17 mouse cellular contexts compared by ENCODE assay signal in genomic region chr5:126650415-126650814, GRCm38 (mm10).
"Had no signal": no experiment of that assay in that cellular context is flagged by ENCODE, and none has a peak within 500 bp of the region (broad histone marks: within the 10 kb centered on the region; RNA-seq: fewer than 3 reads in every experiment).

No protein-coding gene starts in this region.

- H3K4me1 ChIP-seq: lung, embryonic 15.5 days; megakaryocyte, embryonic 14.5 days; midbrain, embryonic 13.5 days; midbrain, embryonic 15.5 days; neural tube, embryonic 12.5 days; stomach, embryonic 15.5 days had no signal

- H3K4me2 ChIP-seq: lung, embryonic 15.5 days; midbrain, embryonic 11.5 days; midbrain, embryonic 13.5 days; midbrain, embryonic 15.5 days; neural tube, embryonic 12.5 days; stomach, embryonic 15.5 days had no signal

- H3K36me3 ChIP-seq: lung, embryonic 15.5 days; midbrain, embryonic 13.5 days; midbrain, embryonic 15.5 days; neural tube, embryonic 12.5 days; stomach, embryonic 15.5 days had no signal

- ATAC-seq: lung, postnatal 0 days; midbrain, embryonic 13.5 days; midbrain, embryonic 15.5 days had no signal

- H3K4me3 ChIP-seq: lung, embryonic 15.5 days; midbrain, embryonic 13.5 days; midbrain, embryonic 15.5 days; neural tube, embryonic 12.5 days; stomach, embryonic 15.5 days had no signal

- H3K9me3 ChIP-seq: lung, embryonic 15.5 days; midbrain, embryonic 13.5 days; midbrain, embryonic 15.5 days; neural tube, embryonic 12.5 days; stomach, embryonic 15.5 days had no signal

- H3K27ac ChIP-seq: lung, embryonic 15.5 days; macrophage; midbrain, embryonic 13.5 days; midbrain, embryonic 15.5 days; neural tube, embryonic 12.5 days; stomach, embryonic 15.5 days; stomach, postnatal 0 days had no signal

- H3K9ac ChIP-seq: lung, embryonic 15.5 days; midbrain, embryonic 13.5 days; midbrain, embryonic 15.5 days; neural tube, embryonic 12.5 days; stomach, embryonic 15.5 days had no signal

- H3K27me3 ChIP-seq: lung, embryonic 15.5 days; megakaryocyte, embryonic 14.5 days; midbrain, embryonic 13.5 days; midbrain, embryonic 15.5 days; neural tube, embryonic 12.5 days; stomach, embryonic 15.5 days had no signal

- DNase-seq: lung, adult 2 months; lung, postnatal 14 days; lung, postnatal 36 days; right cerebral cortex, postnatal 14 days; thymus, adult 2 months; thymus, postnatal 25 days; thymus, postnatal 4 days had no signal
